Mouse (Mus musculus) liver, postnatal 0 days (tissue): ENCODE results near the gene Mbnl2.

ENCODE experiments used
- CTCF ChIP-seq: sonication (generic); IDR thresholded peaks from 2 replicates; pipeline ENCODE4 v1.5.1; 2016; ENCODE audit warnings: antibody characterized with exemption, low read depth
- EP300 ChIP-seq: IDR thresholded peaks from 2 replicates; pipeline ENCODE4 v1.6.1; 2016; ENCODE audit warnings: antibody characterized with exemption, low read depth, mild to moderate bottlenecking

DNA sequence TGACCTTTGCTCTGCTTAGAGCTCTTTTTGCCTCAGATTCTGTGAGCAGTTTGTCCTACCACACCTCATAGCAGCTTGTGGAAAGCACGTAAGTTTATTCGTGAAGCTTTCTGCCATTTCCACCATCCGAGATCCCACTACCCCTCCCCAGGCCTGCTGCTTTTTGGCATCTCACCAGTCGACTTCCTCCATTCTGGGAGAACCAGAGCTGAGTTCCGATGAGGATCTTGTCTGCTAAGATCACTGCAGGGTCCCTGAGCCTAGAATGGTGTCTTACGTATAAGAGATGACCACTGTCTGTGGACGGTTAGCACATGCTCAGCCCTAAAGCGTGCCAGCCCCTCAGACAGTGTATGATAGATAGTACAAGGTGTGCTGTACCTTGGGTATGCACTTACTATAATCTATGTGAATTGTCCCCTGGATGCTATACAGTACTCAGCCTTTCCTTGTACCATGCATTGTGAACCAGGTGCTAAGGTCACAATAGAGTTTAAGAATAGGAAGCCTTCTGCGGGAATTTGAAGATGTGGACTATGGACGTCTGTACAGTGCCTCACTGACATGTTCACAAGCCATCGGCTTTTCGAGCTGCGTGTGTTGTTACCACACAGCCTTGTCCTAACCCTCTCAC lies 55.5 kb downstream of the Mbnl2 start:
- TF ChIP-seq CTCF: no peak
- no peak for TF ChIP-seq EP300
